Mouse (Mus musculus): ENCODE measurements around the gene Zfp949.

The Zfp949 gene

DNA sequence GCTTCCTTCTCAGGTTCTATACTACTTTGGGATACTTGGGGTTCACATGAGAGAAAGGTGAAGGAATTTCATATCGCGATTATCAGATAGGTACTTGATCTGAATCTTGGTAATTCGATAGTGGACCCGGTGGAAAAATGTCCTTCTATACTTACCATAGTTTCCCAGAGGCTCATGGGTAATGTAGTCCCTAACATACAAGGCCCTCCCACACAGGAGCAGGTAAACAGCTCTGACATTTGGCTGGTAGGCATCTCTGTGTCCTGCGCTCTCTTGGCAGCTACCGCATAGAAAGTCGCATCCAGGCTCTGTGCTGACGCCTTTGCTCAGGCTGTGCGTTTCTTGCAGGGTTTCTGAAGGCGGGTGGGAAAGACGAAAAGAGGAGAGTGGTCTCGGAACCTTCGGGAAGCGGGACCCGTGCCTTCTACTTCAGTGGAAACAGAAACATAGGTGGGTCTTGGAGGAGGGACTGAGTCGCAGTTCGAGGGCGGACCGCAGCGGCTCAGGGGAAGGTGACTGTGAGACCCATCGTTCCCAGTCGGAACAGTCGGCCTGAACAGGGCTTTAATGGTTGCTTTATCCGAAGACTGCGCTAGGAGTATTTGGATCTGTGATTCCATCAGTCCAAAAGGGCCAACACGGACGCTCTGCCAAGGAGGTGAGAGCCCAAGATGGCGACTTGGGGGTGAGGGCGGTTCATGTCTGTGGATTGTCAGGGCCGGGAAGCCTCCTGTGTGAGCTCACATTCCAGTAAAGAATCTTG, at the start of gene Zfp949:
TSS of gene Zfp949 (plus strand) at position 170 of the 763 bp plus-strand sequence.
- in situ Hi-C loops (cut with MboI, MseI), result loop anchor here (10.0 to 25.0 kb wide), 3 partner anchors 197 to 811 kb away; partner anchors contain the start of gene Tbx18

- in situ Hi-C loops (cut with MboI, MseI), result no loop called here
These were observed 47.7 kb upstream of the Zfp949 start for GRCm38 (mm10) chr9:88500112-88500511.

- in situ Hi-C loops (cut with MboI, MseI), result no loop called here
These were observed 46.0 kb upstream of the Zfp949 start for GRCm38 (mm10) chr9:88501846-88502245.

DNA sequence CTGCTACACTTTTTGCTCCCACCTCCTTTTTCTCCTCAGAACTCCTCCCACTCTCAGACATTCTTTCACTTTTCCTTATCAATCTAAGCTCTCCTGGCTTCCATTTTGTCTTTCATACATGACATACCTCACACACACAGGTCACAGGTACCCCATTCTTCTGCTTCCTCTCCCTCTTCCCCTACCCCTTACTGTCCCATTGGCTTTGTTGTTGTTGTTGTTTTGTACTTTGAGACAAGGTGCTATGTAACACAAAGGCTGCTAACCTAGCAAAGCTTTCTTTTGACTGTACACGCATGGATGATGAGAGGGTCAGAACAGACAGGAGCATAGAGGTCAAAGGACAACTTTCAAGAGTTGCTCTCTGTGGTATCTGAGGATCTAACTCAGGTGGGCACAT, 32.3 kb upstream of the Zfp949 start:
- in situ Hi-C loops (cut with MboI, MseI), result loop anchor here (5.0 kb wide), 1 partner anchor 33 kb away; the partner anchor contains the start of gene Syncrip

- in situ Hi-C loops (cut with MboI, MseI), result loop anchor here (5.0 kb wide), 1 partner anchor 34 kb away; the partner anchor contains the start of gene Syncrip
These were observed 31.3 kb upstream of the Zfp949 start for GRCm38 (mm10) chr9:88516361-88516995.

DNA sequence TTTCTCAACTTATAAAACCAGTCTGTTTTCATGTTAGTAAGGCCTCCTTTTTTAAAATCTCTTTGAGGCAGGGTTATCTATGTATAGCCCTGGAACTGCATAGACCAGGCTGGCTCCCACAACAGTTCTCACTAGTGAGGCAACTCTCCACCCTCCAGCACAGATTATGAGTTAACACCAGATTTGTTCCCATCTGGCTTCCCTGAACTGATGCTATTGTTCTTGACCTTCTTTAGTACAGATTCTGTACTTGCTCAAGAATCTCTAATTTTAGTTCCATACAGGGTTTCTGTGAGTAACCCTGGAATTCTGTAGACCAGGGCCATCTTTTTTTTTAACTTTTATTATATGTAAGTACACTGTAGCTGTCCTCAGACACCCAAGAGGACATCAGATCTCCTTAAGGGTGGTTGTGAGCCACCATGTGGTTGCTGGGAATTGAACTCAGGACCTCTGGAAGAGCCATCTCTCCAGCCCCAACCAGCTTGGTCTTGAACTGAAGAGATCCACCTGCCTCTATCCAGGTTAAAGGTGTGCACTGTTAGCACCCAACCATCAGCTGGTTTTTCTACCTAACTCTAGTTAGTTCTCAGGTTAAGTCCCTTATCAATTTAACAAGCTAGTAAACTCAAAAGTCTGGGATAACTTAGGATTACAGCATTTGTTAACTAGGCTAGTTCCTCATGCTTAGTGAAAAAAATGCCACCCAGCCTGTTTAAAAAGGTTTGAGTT, 28.3 kb upstream of the Zfp949 start:
- in situ Hi-C loops (cut with MboI, MseI), result loop anchor here (5.0 kb wide), 1 partner anchor 37 kb away; the partner anchor contains the start of gene Syncrip

- in situ Hi-C loops (cut with MboI, MseI), result no loop called here
These were observed 27.5 kb upstream of the Zfp949 start for GRCm38 (mm10) chr9:88520122-88520848.

- in situ Hi-C loops (cut with MboI, MseI), result no loop called here
These were observed 26.9 kb upstream of the Zfp949 start for GRCm38 (mm10) chr9:88520849-88521483.

GRCm38 (mm10) chr9:88521961-88522568, 25.8 kb upstream of the Zfp949 start:
- in situ Hi-C loops (cut with MboI, MseI), result no loop called here

DNA sequence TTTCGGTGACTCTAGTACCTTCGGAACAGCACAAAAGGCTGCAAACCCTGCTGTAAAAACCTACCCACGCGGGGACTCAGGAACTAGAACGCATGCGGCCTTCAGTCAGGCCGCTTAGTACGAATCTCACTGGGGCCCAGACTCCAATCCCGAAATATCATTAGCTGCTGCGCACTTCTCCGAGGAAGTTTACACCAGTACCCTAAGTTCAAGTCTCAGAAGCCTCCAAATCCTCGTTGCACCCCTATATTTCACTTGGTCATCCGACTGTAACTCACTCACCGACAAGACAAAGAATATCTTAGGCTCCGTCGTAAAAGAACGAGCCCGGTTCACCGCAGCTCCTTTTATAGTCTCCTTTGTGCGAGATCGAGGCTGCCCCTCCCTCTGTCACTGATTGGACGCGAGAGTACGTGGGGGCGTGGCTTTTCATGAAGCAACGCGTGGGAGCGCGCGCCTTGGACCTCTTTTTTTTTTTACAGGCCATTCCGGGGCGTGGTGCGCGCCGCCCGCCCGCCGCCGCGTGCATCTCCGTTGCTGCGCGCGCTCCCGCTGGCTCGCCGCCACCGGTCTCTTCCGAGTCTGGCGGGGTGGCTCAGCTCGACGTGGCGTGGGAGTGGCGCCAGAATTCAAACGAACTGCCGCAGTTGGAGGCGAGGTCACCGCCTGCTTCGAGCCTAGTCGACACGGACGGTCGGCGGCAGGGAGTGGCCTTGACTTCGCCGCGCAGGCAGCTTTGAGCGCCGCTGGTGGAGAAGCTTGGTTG, 25.1 kb upstream of the Zfp949 start:
- in situ Hi-C loops (cut with MboI, MseI), result no loop called here

GRCm38 (mm10) chr9:88523335-88523668, 24.5 kb upstream of the Zfp949 start:
- in situ Hi-C loops (cut with MboI, MseI), result no loop called here

DNA sequence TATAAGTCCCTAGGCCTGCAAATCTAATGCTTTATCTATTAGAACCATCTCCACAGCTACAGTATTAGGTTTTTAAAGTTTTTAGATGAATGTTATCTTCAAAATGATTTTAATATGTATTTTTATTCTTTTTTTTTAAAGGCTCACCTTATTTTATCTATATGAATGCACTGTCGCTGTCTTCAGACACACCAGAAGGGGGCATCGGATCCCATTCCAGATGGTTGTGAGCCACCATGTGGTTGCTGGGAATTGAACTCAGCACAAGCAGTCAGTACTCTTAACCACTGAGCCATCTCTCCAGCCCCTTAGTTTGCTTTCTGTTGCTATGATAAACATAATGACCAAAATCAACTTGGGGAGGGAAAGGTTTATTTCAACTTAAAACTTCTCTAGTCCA, 23.5 kb upstream of the Zfp949 start:
- in situ Hi-C loops (cut with MboI, MseI), result no loop called here

GRCm38 (mm10) chr9:88524796-88525195, 23.0 kb upstream of the Zfp949 start:
- in situ Hi-C loops (cut with MboI, MseI), result loop anchor here (25.0 kb wide), 2 partner anchors 287 to 787 kb away; partner anchors contain the start of gene Tbx18

GRCm38 (mm10) chr9:88525341-88525740, 22.5 kb upstream of the Zfp949 start:
- in situ Hi-C loops (cut with MboI, MseI), result loop anchor here (25.0 kb wide), 2 partner anchors 288 to 788 kb away; partner anchors contain the start of gene Tbx18

GRCm38 (mm10) chr9:88527956-88528355, 19.9 kb upstream of the Zfp949 start:
- in situ Hi-C loops (cut with MboI, MseI), result loop anchor here (25.0 kb wide), 2 partner anchors 291 to 791 kb away; partner anchors contain the start of gene Tbx18

- in situ Hi-C loops (cut with MboI, MseI), result loop anchor here (25.0 kb wide), 2 partner anchors 291 to 791 kb away; partner anchors contain the start of gene Tbx18
These were observed 19.1 kb upstream of the Zfp949 start for GRCm38 (mm10) chr9:88528736-88529135.

- in situ Hi-C loops (cut with MboI, MseI), result loop anchor here (25.0 kb wide), 2 partner anchors 292 to 792 kb away; partner anchors contain the start of gene Tbx18
These were observed 18.2 kb upstream of the Zfp949 start for GRCm38 (mm10) chr9:88529571-88529970.

DNA sequence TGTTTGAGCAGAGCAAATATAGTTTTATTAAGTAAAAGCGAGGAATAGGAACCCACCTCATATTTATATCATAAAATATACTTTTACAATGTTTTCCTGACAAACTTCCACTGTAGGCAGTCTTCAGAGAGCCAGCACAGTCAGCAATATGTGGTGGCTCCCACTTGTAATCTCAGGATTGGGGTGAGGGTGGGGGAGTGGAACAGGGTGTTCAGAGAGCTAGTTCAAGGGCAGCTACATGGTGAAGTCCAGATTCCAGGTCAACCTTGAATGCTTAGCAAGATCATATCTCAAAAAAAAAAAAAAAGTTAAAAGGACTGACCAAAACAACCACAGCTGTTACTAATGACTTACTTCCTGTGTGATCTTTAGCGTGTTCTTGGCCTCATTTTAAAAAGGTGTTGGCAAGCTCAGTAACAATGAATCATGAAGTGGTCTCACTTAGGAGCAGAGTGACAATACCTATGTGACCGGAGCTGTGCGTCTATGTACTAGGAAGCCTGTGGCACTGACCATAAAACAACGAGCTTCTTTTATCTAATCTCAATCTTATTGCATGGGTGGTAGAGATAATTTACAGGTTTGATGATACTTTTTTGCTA, 17.7 kb upstream of the Zfp949 start:
- in situ Hi-C loops (cut with MboI, MseI), result loop anchor here (25.0 kb wide), 2 partner anchors 293 to 793 kb away; partner anchors contain the start of gene Tbx18

GRCm38 (mm10) chr9:88534093-88534492, 13.7 kb upstream of the Zfp949 start:
- in situ Hi-C loops (cut with MboI, MseI), result loop anchor here (25.0 kb wide), 2 partner anchors 297 to 797 kb away; partner anchors contain the start of gene Tbx18
